Mouse (Mus musculus) naive thymus-derived CD4-positive, alpha-beta T cell, adult 2 months (primary cell): Measurements from ENCODE around the gene Engase.

Source experiments
- DNase-seq: peaks from one replicate; pipeline ENCODE4 v3.0.0-alpha.2; 2011; ENCODE audit warnings: low read depth

The Engase gene

DNA sequence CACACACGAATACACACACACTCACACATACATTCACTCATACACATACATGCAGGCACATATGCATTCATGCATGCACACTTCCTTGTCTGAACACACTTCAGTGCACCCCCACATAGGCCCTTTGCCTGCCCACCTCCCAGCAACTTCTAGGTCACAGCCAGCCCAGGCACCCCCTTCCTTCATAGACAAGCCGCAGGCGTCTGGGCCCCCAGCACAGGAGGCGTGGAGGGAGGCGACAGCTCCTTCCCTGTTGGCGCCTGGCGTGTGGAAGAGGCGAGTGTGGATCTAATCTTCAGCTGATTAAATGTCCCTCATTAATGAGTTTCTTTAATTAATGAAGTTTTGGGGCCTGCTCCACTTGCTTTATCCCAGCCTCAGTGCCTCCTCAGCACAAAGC is 53.7 kb downstream of the Engase start:
- no peak for DNase-seq

DNA sequence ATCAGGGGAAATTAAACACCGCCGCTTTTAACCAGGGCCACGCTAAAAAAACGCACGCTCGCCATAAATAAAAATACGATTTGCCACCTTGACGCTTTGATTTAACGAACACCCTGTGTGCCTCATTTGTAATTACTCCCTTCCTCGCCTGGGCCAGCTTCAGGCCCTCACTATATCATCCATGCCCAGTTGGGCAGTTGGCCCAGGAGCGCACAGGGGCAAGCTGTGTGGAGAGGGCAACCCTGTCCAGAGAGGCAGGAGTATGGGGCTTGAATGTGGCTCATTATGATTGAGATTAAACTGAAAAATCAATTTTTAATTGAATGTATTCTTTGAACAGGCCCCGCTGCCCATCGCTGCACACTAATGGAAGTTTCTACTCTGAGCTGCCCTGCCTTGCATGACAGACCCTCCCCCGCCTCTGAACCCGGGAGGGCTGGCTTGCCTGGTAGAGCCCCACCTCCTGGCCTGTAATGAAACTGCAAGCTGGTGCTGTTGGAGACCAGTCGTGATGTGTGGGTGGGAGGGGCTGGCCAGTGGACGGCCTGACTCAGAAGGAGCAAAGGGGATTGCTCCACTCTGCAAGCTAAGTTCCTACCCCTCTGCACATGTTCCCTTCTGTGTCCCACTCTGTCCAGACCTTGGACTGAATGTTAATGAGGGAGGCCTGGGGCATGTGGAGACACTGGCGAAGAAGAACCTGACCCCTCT is 57.9 kb downstream of the Engase start:
- DNase-seq, result no peak

DNA sequence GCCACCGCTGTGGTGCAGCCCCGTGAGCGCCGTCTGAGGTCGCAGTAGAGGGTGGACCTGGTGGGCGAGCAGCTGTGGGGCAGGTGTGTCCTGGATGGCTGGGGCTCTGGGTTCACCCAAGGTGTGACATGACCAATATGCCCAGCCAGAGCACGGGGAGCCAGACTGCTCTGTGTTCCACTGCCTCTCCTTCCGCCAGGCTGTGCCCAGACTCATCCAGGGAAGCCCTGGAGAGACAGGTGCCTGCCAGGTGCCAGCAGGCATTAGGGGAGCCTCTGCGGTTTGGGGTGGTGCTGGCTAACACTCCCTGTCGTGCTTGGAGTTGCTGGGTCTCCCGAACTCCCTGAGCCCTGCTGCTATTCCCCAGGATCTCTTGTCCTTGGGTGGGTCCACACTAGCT is 61.4 kb downstream of the Engase start:
- DNase-seq, result no peak
